Mouse (Mus musculus) G1E (cell line): ENCODE data around the gene Nktr.

ENCODE experiments used
- CTCF ChIP-seq: IDR thresholded peaks from 2 replicates; pipeline ENCODE4 v1.5.1; 2012; ENCODE audit warnings: low read depth, low read length, inconsistent platforms, mixed read lengths
- GATA1 ChIP-seq: IDR thresholded peaks from 2 replicates; pipeline ENCODE4 v1.6.1; 2012; ENCODE audit warnings: borderline replicate concordance, low read length, inconsistent platforms, mixed read lengths
- GATA2 ChIP-seq: IDR thresholded peaks from 2 replicates; pipeline ENCODE4 v1.6.1; 2012; ENCODE audit warnings: low read depth, low read length, inconsistent platforms, borderline replicate concordance
- POLR2AphosphoS5 ChIP-seq: IDR thresholded peaks from 2 replicates; pipeline ENCODE4 v1.6.1; 2012; ENCODE audit warnings: low read depth, low read length, inconsistent platforms; ENCODE audit not compliant: insufficient replicate concordance
- TAL1 ChIP-seq: conservative IDR thresholded peaks from 2 replicates; pipeline ENCODE4 v1.6.1; 2012; ENCODE audit warnings: low read depth, low read length, inconsistent platforms, mixed read lengths

DNA sequence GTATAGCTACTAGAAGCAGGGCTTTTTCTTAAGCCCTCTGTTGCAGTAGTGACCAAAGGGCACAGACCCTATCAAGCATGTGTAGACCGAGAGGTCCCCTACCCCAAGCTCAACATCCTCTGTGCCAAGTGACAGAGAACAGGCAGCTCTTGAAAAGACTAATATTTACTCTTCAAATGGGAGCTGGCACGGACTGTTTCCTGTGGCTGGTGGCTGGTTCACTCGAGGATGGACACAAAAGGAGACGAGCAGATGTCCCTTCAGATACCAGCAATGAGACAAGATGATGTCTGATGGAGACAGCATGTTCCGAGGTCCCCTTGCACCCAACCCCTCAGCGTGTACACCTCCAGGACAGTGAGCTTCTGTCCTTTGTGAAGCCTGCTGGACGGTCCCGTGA lies 41.5 kb upstream of the Nktr start:
- TF ChIP-seq CTCF (no peak), POLR2AphosphoS5 (no peak), GATA2 (no peak), TAL1 (no peak), GATA1 (no peak)
